Mouse (Mus musculus) midbrain, postnatal 0 days (tissue): Measurements from ENCODE around the gene Aldh1a1. TPM values are rescaled to one million over a fixed set of nuclear protein-coding genes. Genes with fewer than 3 reads are reported as not detected.

ENCODE experiments used
- ATAC-seq: fragments of 200-750 bp; cut with Nextera tagmentation; 2 replicates; pipeline ENCODE4 v1.8.0; 2017; ENCODE audit warnings: moderate number of reproducible peaks, mild to moderate bottlenecking, moderate TSS enrichment, moderate library complexity; ENCODE audit not compliant: low FRiP score
- DNase-seq: peaks from one replicate; pipeline ENCODE4 v3.0.0-alpha.2; 2015; ENCODE audit warnings: low spot score
- H3K27ac ChIP-seq: fragments of 300-500 bp; sonication (generic); 2 replicates; pipeline ENCODE4 v1.5.1; 2014; ENCODE audit warnings: low read depth, mild to moderate bottlenecking, low read length, mixed read lengths
- H3K27me3 ChIP-seq: fragments of 300-500 bp; sonication (generic); 2 replicates; pipeline ENCODE4 v1.6.1; 2014; ENCODE audit warnings: low read length, control low read depth, mixed read lengths; ENCODE audit not compliant: insufficient read depth
- H3K36me3 ChIP-seq: fragments of 300-500 bp; sonication (generic); 2 replicates; pipeline ENCODE4 v1.6.1; 2014; ENCODE audit warnings: low read length, control low read depth, mixed read lengths; ENCODE audit not compliant: insufficient read depth
- H3K4me1 ChIP-seq: fragments of 300-500 bp; sonication (generic); 2 replicates; pipeline ENCODE4 v1.6.1; 2014; ENCODE audit warnings: mild to moderate bottlenecking, control low read depth, antibody characterized with exemption, low read length, mixed read lengths; ENCODE audit not compliant: insufficient read depth
- H3K4me2 ChIP-seq: fragments of 300-500 bp; sonication (generic); 2 replicates; pipeline ENCODE4 v1.6.1; 2014; ENCODE audit warnings: low read depth, mild to moderate bottlenecking, low read length, mixed read lengths; ENCODE audit not compliant: poor library complexity, severe bottlenecking
- H3K4me3 ChIP-seq: fragments of 300-500 bp; sonication (generic); 2 replicates; pipeline ENCODE4 v1.5.1; 2014; ENCODE audit warnings: low read depth, mild to moderate bottlenecking, low read length, moderate library complexity
- H3K9ac ChIP-seq: fragments of 300-500 bp; sonication (generic); replicated peaks from 2 replicates; pipeline ENCODE4 v1.6.1; 2014; ENCODE audit warnings: mild to moderate bottlenecking, low read length, moderate library complexity, mixed read lengths; ENCODE audit not compliant: poor library complexity, severe bottlenecking
- H3K9me3 ChIP-seq: fragments of 300-500 bp; sonication (generic); 2 replicates; pipeline ENCODE4 v1.6.1; 2016; ENCODE audit warnings: low read length, control low read depth
- CTCF ChIP-seq: IDR thresholded peaks from 2 replicates; pipeline ENCODE4 v1.5.1; 2016; ENCODE audit warnings: antibody characterized with exemption, mild to moderate bottlenecking
- WGBS: fragments of 180-500 bp; shearing (Covaris S2); extraction: QIAGEN DNeasy Blood & Tissue Kit; methylation state at CpG from one replicate; pipeline ENCODE4 v1.1.7; 2014; 5-methylcytosine and 5-hydroxymethylcytosine counted together
- polyA plus RNA-seq: library from polyadenylated mRNA; unstranded; fragments of >200 nt; fragmentation: Nextera tagmentation; extraction: Ambion mirVana; gene quantifications from 2 replicates; pipeline ENCODE4 v1.2.1, GENCODE M21; 2015
- total RNA-seq: library from RNA; depleted of rRNA; stranded (reverse); fragments of >200 nt; gene quantifications from 2 replicates; pipeline ENCODE4 v1.2.3, GENCODE M21; 2014; rRNA removed

The Aldh1a1 gene
- total RNA-seq (22.0 and 32.4 TPM in 2 replicates), polyA plus RNA-seq (18.1 and 25.8 TPM in 2 replicates)

DNA sequence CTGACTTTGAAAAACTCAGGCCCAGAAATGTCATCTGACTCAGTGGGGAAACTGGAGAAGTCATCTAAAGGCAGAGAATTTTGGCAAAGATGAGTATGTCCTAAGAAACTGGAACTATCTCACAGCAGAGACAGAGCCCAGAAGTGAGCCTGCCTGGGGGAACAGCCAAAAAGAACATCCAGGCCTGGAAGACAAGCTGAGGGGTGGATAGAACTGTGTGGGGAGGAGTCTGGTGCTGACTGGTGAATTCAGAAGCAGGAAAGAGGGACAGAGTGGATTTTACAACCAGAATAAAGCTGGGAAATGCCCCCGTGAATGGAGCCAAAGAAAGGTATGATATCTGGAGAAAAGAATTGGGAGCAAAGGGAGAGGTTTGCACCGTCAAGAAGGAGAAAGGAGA lies at the start of gene Aldh1a1:
Gene Aldh1a1, plus strand, starts transcription at position 225 of the 400 bp plus-strand sequence.
- TF ChIP-seq CTCF = no peak
- Histone ChIP-seq H3K4me2 (no peak within 1 kb of the TSS), H3K36me3 (no peaks in the 10 kb centered on the region), H3K4me1 (no peaks in the 10 kb centered on the region), H3K4me3 (no peak within 1 kb of the TSS), H3K9me3 (no peaks in the 10 kb centered on the region), H3K27me3 (no peaks in the 10 kb centered on the region), H3K9ac (no peak within 1 kb of the TSS), H3K27ac (no peak within 1 kb of the TSS)
- DNase-seq (peak; percentile 5), ATAC-seq (no peak)
- 63% methylated on average over 2 of the region's 2 CpGs for WGBS

DNA sequence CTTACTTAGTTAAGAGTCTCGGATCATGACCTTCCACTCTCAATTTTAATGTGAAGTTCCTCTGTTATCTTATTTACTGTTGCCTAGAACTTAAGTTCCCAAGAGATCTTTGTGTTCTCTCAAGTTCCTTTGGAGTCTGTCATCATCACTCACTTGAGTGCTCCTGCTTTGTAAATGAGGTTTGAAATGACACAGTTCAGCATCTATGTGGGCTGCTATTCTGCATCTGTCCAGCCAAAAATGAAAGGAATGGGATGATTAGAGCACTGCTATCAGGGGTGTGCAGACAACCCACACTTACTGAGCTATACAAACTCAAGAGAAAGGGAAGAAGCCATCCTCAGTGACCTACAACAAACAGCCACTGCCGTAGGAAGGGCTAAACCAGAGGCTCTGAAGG lies 44.7 kb upstream of the Aldh1a1 start:
- H3K27ac ChIP-seq = no peak overlapping the region
- no peak for DNase-seq
- no peak overlapping the region for H3K4me3 ChIP-seq
- H3K27me3 ChIP-seq = no peaks in the 10 kb centered on the region
- H3K4me1 ChIP-seq = no peaks in the 10 kb centered on the region
- WGBS = 94% methylated on average over 2 of the region's 2 CpGs
- no peak for TF ChIP-seq CTCF
- no peaks in the 10 kb centered on the region for H3K9me3 ChIP-seq
- no peaks in the 10 kb centered on the region for H3K36me3 ChIP-seq
- no peak overlapping the region for H3K9ac ChIP-seq
- no peak for ATAC-seq
- no peak overlapping the region for H3K4me2 ChIP-seq

DNA sequence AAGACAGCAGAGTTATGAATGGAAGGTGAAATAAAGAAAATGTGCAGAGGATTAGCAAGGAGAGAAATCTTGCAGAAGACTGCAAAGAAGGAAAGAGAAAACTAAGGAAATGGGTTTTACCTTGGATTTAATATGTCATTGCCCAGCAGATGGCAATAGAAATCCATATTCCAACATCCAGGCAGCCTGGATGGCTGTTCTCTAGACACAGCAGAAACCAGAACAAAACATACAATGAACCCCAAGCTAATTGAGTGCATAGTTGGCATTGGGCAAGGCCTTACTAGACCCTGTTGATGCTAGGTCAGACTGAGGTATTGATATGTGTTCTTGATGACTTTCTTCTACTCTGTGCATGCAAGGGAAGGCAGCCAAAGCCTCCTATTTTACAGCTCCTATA lies 43.0 kb upstream of the Aldh1a1 start:
- Histone ChIP-seq H3K4me2 (no peak overlapping the region), H3K9me3 (no peaks in the 10 kb centered on the region), H3K27ac (no peak overlapping the region), H3K36me3 (no peaks in the 10 kb centered on the region), H3K4me1 (no peaks in the 10 kb centered on the region), H3K27me3 (no peaks in the 10 kb centered on the region), H3K4me3 (no peak overlapping the region), H3K9ac (no peak overlapping the region)
- ATAC-seq (peak; percentile 58), DNase-seq (peak; percentile 79)
- TF ChIP-seq CTCF = peak; percentile 86

DNA sequence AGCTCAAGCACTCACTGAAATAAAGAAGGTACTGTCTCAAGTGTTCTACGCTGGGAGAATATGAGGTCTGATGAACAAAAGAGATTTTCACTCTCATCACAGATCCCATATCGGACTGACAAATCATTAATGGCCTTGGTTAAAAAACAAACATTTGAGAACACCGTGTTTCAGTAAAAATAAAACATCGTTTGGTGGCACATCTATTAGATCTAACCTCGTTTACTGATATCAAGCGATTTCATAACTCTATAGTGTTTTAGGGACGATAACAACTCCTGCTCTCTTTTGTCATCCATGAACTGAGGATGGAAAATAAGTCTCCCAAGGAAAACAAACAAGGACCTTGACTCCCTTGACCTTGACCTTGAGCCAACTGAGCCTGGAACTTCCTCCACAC lies 41.5 kb upstream of the Aldh1a1 start:
- H3K4me3 ChIP-seq = no peak overlapping the region
- no peak overlapping the region for H3K9ac ChIP-seq
- ATAC-seq (no peak), DNase-seq (no peak)
- H3K27me3 ChIP-seq = no peaks in the 10 kb centered on the region
- no peak overlapping the region for H3K4me2 ChIP-seq
- H3K4me1 ChIP-seq = no peaks in the 10 kb centered on the region
- WGBS = 90% methylated on average over 7 of the region's 7 CpGs
- no peaks in the 10 kb centered on the region for H3K9me3 ChIP-seq
- H3K36me3 ChIP-seq = no peaks in the 10 kb centered on the region
- TF ChIP-seq CTCF = no peak
- no peak overlapping the region for H3K27ac ChIP-seq

DNA sequence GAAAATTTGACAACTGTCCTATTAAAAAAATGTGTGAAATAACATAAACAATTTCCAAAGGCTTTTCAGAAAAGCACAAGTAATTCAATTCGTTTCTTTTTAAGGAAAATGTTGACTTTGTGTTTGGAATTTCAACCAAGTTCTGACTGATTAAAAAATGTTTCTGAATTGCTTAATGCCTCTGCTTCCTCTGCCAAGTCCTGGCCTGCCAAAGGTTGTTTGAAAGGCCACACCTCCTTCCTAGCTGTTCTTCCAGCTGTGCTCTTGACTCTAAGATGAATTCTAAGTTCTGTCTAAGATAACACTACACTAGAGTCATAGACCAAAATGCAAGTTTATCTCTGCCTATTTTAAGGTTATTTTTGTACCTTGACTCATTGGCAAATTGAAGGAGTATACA lies 8.0 kb upstream of the Aldh1a1 start:
- no peak for DNase-seq
- whole genome bisulfite sequencing = 75% methylated on average over 1 of the region's 1 CpGs
- Histone ChIP-seq H3K27me3 (no peaks in the 10 kb centered on the region), H3K9ac (no peak overlapping the region), H3K36me3 (no peaks in the 10 kb centered on the region), H3K4me2 (no peak overlapping the region), H3K9me3 (no peaks in the 10 kb centered on the region), H3K4me3 (no peak overlapping the region), H3K27ac (no peak overlapping the region), H3K4me1 (no peaks in the 10 kb centered on the region)
- ATAC-seq = no peak
- TF ChIP-seq CTCF = no peak

DNA sequence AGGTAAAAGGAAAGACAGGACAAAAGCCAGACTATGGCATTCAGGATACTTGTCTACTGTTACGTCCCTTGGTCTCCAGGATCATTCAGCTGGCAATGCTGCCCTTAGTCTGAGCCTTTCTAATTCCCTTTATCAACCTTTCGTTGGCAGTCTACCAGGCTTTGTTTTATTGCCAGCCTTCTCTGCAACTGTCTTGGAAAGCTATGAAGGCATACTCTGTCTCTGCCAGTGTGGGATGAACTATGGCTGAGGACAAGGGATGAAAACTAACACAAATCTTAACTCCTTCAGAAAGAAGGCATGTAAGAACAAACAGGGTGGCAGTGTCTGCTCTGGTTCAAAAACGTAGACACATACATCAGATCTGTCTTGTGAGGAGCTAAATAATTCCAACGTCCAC lies 565 bp upstream of the Aldh1a1 start:
- ATAC-seq (no peak), DNase-seq (peak; percentile 9)
- Histone ChIP-seq H3K4me2 (no peak overlapping the region), H3K4me1 (no peaks in the 10 kb centered on the region), H3K9ac (no peak overlapping the region), H3K9me3 (no peaks in the 10 kb centered on the region), H3K27ac (no peak overlapping the region), H3K4me3 (no peak overlapping the region), H3K27me3 (no peaks in the 10 kb centered on the region), H3K36me3 (no peaks in the 10 kb centered on the region)
- no peak for TF ChIP-seq CTCF
- 56% methylated on average over 4 of the region's 4 CpGs for WGBS
